Mouse (Mus musculus) embryonic facial prominence, embryonic 11.5 days (tissue): ENCODE measurements around the gene Tas1r2. TPM values are rescaled to one million over a fixed set of nuclear protein-coding genes. Genes with fewer than 3 reads are reported as not detected.

Experiments
- ATAC-seq: fragments of 200-750 bp; cut with Nextera tagmentation; replicated peaks from 2 replicates; pipeline ENCODE4 v1.8.0; 2017; ENCODE audit warnings: low read depth; ENCODE audit not compliant: insufficient number of reproducible peaks, low FRiP score, low TSS enrichment
- DNase-seq: peaks from one replicate; pipeline ENCODE4 v3.0.0-alpha.2; 2015; ENCODE audit warnings: low spot score
- H3K27ac ChIP-seq: fragments of 300-500 bp; sonication (generic); replicated peaks from 2 replicates; pipeline ENCODE4 v1.5.1; 2014; ENCODE audit warnings: mild to moderate bottlenecking, low read depth, low read length, control low read depth
- H3K27me3 ChIP-seq: fragments of 300-500 bp; sonication (generic); 2 replicates; pipeline ENCODE4 v1.6.1; 2014; ENCODE audit warnings: mild to moderate bottlenecking, low read length, moderate library complexity, mixed read lengths; ENCODE audit not compliant: control insufficient read depth, insufficient read depth
- H3K36me3 ChIP-seq: fragments of 300-500 bp; sonication (generic); replicated peaks from 2 replicates; pipeline ENCODE4 v1.6.1; 2014; ENCODE audit warnings: low read depth, mild to moderate bottlenecking, low read length, moderate library complexity, mixed read lengths; ENCODE audit not compliant: control insufficient read depth, insufficient read depth
- H3K4me1 ChIP-seq: fragments of 300-500 bp; sonication (generic); 2 replicates; pipeline ENCODE4 v1.6.1; 2014; ENCODE audit warnings: low read length, mixed read lengths; ENCODE audit not compliant: control insufficient read depth, insufficient read depth
- H3K4me2 ChIP-seq: fragments of 300-500 bp; sonication (generic); 2 replicates; pipeline ENCODE4 v1.6.1; 2014; ENCODE audit warnings: low read depth, mild to moderate bottlenecking, control low read depth, low read length, moderate library complexity
- H3K4me3 ChIP-seq: fragments of 300-500 bp; sonication (generic); 2 replicates; pipeline ENCODE4 v1.5.1; 2014; ENCODE audit warnings: low read depth, low read length, control low read depth
- H3K9ac ChIP-seq: fragments of 300-500 bp; sonication (generic); replicated peaks from 2 replicates; pipeline ENCODE4 v1.6.1; 2014; ENCODE audit warnings: mild to moderate bottlenecking, control low read depth, low read length
- H3K9me3 ChIP-seq: fragments of 300-500 bp; sonication (generic); replicated peaks from 2 replicates; pipeline ENCODE4 v1.6.1; 2016; ENCODE audit warnings: mild to moderate bottlenecking, low read length, inconsistent platforms, mixed read lengths; ENCODE audit not compliant: control insufficient read depth
- WGBS: fragments of 180-500 bp; shearing (Covaris S2); extraction: QIAGEN DNeasy Blood & Tissue Kit; methylation state at CpG from one replicate; pipeline ENCODE4 v1.1.7; 2014; 5-methylcytosine and 5-hydroxymethylcytosine counted together
- polyA plus RNA-seq: library from polyadenylated mRNA; unstranded; fragments of >200 nt; fragmentation: Nextera tagmentation; extraction: Ambion mirVana; gene quantifications from 2 replicates; pipeline ENCODE4 v1.2.1, GENCODE M21; 2014

Gene Tas1r2
- polyA plus RNA-seq, 1 experiment from 2014 or later: not detected

- Histone ChIP-seq H3K4me2 (no peak overlapping the region), H3K9me3 (no peaks in the 10 kb centered on the region), H3K4me1 (no peaks in the 10 kb centered on the region; the same call in 1 of the 2 replicates), H3K9ac (no peak overlapping the region), H3K27me3 (no peaks in the 10 kb centered on the region), H3K36me3 (no peaks in the 10 kb centered on the region), H3K27ac (no peak overlapping the region), H3K4me3 (no peak overlapping the region)
- DNase-seq: peak; percentile 30
- no peak for ATAC-seq
- 57% methylated on average over 8 of the region's 8 CpGs for WGBS
Measured at GRCm38 (mm10) chr4:139698602-139699001, 45.3 kb downstream of the Tas1r2 start.

DNA sequence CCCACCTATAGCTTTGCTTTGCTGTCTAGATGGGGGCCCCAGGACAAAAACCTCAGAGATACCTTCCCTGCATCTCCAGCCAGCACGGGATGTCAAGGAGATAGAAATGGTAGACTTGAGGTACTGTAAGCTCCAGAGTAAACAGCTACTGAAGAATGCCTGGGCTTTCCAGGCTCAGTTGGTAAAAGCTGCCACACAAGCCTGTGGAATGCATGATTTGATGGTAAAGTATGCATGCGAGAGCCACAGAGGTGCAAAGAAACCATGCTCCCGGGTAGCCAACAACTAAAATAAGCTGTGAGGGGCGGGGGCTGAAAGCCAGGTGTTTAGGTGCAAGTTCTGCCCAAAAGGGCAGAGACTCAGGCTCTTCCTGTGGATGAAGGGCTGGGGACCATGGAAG is 49.6 kb downstream of the Tas1r2 start:
- no peaks in the 10 kb centered on the region; the same call in 1 of the 2 replicates for H3K4me1 ChIP-seq
- no peak for DNase-seq
- no peak overlapping the region for H3K4me3 ChIP-seq
- H3K27ac ChIP-seq: no peak overlapping the region
- 67% methylated on average over 4 of the region's 4 CpGs for WGBS
- no peaks in the 10 kb centered on the region for H3K27me3 ChIP-seq
- no peak overlapping the region for H3K4me2 ChIP-seq
- no peak for ATAC-seq
- no peaks in the 10 kb centered on the region for H3K9me3 ChIP-seq
- no peak overlapping the region for H3K9ac ChIP-seq
- no peaks in the 10 kb centered on the region for H3K36me3 ChIP-seq

DNA sequence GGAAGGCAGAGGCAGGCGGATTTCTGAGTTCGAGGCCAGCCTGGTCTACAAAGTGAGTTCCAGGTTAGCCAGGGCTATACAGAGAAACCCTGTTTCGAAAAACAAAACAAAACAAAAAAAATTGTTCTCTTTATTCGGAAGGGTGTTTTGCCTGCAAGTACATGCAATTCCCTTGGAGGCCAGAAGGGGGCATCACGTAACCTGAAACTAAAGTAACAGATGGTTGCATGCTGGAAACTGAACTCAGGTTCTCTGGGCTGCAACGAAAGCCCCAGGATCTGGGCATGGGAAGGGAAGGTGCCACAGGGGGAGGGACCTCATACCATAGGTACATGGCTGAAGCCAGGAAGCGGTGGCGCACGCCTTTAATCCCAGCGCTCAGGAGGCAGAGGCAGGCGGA is 50.1 kb downstream of the Tas1r2 start:
- no peak overlapping the region for H3K27ac ChIP-seq
- no peak for DNase-seq
- no peaks in the 10 kb centered on the region for H3K36me3 ChIP-seq
- ATAC-seq: no peak
- H3K4me1 ChIP-seq: no peaks in the 10 kb centered on the region
- no peak overlapping the region for H3K4me3 ChIP-seq
- H3K27me3 ChIP-seq: no peaks in the 10 kb centered on the region
- WGBS: 81% methylated on average over 11 of the region's 11 CpGs
- no peak overlapping the region for H3K9ac ChIP-seq
- no peaks in the 10 kb centered on the region for H3K9me3 ChIP-seq
- no peak overlapping the region for H3K4me2 ChIP-seq

- Histone ChIP-seq H3K4me1 (no peaks in the 10 kb centered on the region), H3K36me3 (no peaks in the 10 kb centered on the region), H3K4me3 (no peak overlapping the region), H3K27me3 (no peaks in the 10 kb centered on the region), H3K9ac (no peak overlapping the region), H3K9me3 (no peaks in the 10 kb centered on the region), H3K27ac (no peak overlapping the region), H3K4me2 (no peak overlapping the region)
- WGBS: 81% methylated on average over 5 of the region's 5 CpGs
- ATAC-seq (no peak), DNase-seq (no peak)
Measured at GRCm38 (mm10) chr4:139705986-139706385, 52.6 kb downstream of the Tas1r2 start.

- no peak overlapping the region for H3K27ac ChIP-seq
- no peaks in the 10 kb centered on the region for H3K36me3 ChIP-seq
- 41% methylated on average over 25 of the region's 25 CpGs for WGBS
- DNase-seq: no peak
- H3K4me3 ChIP-seq: no peak overlapping the region
- H3K27me3 ChIP-seq: no peaks in the 10 kb centered on the region
- H3K9me3 ChIP-seq: no peaks in the 10 kb centered on the region
- peaks cover 7% of the 10 kb centered on the region for H3K4me1 ChIP-seq
- no peak for ATAC-seq
- H3K4me2 ChIP-seq: no peak overlapping the region
- H3K9ac ChIP-seq: no peak overlapping the region
Measured at GRCm38 (mm10) chr4:139710467-139711334, 57.4 kb downstream of the Tas1r2 start.

DNA sequence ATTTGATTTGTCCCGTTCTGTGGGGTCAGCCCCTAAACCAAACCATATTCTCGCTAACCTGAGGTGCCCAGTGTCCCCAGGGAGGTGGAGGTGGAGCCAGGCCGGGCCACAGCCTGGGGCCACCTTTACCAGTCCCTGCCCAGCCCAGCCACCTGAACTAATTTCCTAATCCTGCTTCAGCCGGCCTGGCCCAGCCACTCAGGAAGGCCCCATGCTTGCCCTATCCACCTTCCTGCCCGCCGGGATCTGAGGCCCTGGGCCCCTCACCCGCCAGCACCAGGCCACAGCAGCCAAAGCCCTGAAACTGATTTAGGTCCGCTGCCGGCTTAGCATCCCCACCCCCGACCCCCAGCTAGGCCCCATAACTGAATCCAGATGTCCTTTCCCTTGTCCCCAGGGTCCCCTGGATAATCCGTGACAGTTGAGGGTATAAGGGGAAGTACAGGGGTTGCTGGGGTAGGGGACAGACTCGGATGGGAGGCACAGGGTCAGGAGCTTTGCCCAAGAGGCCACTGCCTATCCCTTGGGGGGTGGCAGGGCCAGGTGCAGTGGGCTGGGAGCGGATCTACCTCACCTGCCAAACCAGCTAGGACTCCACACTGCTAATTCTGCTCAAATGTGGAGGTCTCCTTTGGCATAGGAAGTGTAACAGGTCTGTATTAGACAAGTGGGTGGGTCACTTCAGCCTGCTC is 62.0 kb downstream of the Tas1r2 start:
- Histone ChIP-seq H3K27me3 (no peaks in the 10 kb centered on the region), H3K9ac (no peak overlapping the region; the same call in 1 of the 2 replicates), H3K4me3 (no peak overlapping the region), H3K4me1 (peaks cover 7% of the 10 kb centered on the region), H3K36me3 (no peaks in the 10 kb centered on the region), H3K27ac (no peak overlapping the region), H3K9me3 (no peaks in the 10 kb centered on the region), H3K4me2 (no peak overlapping the region)
- peak; percentile 69 for DNase-seq
- 12% methylated on average over 13 of the region's 13 CpGs for WGBS
- ATAC-seq: peak; percentile 78

DNA sequence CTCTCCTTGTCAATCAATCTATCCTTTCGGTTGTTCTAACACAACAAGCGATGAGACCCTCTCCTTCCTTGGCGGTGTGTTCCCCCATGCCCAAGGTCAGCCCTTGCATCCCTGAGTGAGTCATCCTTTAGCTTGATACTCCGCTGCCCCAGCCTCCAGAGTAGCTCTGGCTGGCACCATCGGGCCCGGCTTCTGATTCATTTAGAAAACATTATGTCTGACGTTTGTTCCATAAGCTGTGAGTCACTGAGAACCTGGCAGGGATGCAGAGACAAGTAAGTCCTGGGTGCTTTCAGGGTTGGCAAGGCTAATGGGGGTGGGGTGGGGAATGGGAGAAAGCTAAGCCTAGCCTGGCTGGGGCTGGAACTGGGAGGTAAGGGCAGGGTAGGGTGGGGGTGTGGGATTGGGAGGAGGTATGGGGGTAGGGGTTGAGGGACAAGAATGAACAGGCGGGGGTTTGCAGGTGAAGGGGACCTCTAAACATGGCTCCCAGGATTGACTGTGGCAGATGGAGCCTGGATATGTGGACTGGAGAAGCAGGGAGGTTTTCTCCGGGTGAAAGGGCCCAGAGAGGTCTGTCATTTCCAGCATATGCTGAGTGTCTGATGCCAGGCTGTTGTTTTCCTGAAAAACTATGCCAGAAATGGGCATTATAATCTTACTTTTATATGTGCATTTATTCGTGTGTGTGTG is 63.3 kb downstream of the Tas1r2 start:
- no peak overlapping the region for H3K4me2 ChIP-seq
- peaks cover 7% of the 10 kb centered on the region for H3K4me1 ChIP-seq
- H3K9me3 ChIP-seq: no peaks in the 10 kb centered on the region
- no peaks in the 10 kb centered on the region for H3K27me3 ChIP-seq
- H3K27ac ChIP-seq: no peak overlapping the region
- H3K36me3 ChIP-seq: no peaks in the 10 kb centered on the region
- DNase-seq (no peak), ATAC-seq (no peak)
- H3K9ac ChIP-seq: no peak overlapping the region
- WGBS: 84% methylated on average over 10 of the region's 10 CpGs
- H3K4me3 ChIP-seq: no peak overlapping the region
